Mouse (Mus musculus) kidney, embryonic 15.5 days (tissue): ENCODE data around the gene Rrh. TPM values are rescaled to one million over a fixed set of nuclear protein-coding genes. Genes with fewer than 3 reads are reported as not detected.

Experiments used
- ATAC-seq: fragments of 200-750 bp; cut with Nextera tagmentation; replicated peaks from 2 replicates; pipeline ENCODE4 v1.8.0; 2017; ENCODE audit warnings: moderate TSS enrichment; ENCODE audit not compliant: low FRiP score
- H3K27ac ChIP-seq: fragments of 300-500 bp; sonication (generic); 2 replicates; pipeline ENCODE4 v1.5.1; 2015; ENCODE audit warnings: mild to moderate bottlenecking, inconsistent platforms
- H3K27me3 ChIP-seq: fragments of 300-500 bp; sonication (generic); 2 replicates; pipeline ENCODE4 v1.6.1; 2015; ENCODE audit warnings: inconsistent platforms
- H3K36me3 ChIP-seq: fragments of 300-500 bp; sonication (generic); 2 replicates; pipeline ENCODE4 v1.6.1; 2015; ENCODE audit warnings: inconsistent platforms
- H3K4me1 ChIP-seq: fragments of 300-500 bp; sonication (generic); 2 replicates; pipeline ENCODE4 v1.6.1; 2015; ENCODE audit warnings: inconsistent platforms
- H3K4me2 ChIP-seq: fragments of 300-500 bp; sonication (generic); 2 replicates; pipeline ENCODE4 v1.6.1; 2015; ENCODE audit warnings: moderate library complexity, mild to moderate bottlenecking, inconsistent platforms
- H3K4me3 ChIP-seq: fragments of 300-500 bp; sonication (generic); replicated peaks from 2 replicates; pipeline ENCODE4 v1.5.1; 2015; ENCODE audit warnings: mild to moderate bottlenecking, inconsistent platforms
- H3K9ac ChIP-seq: fragments of 300-500 bp; sonication (generic); 2 replicates; pipeline ENCODE4 v1.6.1; 2015; ENCODE audit warnings: mild to moderate bottlenecking, inconsistent platforms
- H3K9me3 ChIP-seq: fragments of 300-500 bp; sonication (generic); replicated peaks from 2 replicates; pipeline ENCODE4 v1.6.1; 2016; ENCODE audit warnings: inconsistent platforms
- WGBS: fragments of 180-500 bp; shearing (Covaris S2); methylation state at CpG from one replicate; pipeline ENCODE4 v1.1.7; 2015; ENCODE audit warnings: mixed read lengths; 5-methylcytosine and 5-hydroxymethylcytosine counted together
- polyA plus RNA-seq: library from polyadenylated mRNA; unstranded; fragments of >200 nt; fragmentation: Nextera tagmentation; extraction: Ambion mirVana; gene quantifications from 2 replicates; pipeline ENCODE4 v1.2.1, GENCODE M21; 2015

Rrh gene
- polyA plus RNA-seq, result 0.21 TPM in 1 of 2 replicates, not detected in the other

GRCm38 (mm10) chr3:129822206-129822775 lies at the start of gene Rrh:
Rrh (minus strand) TSS chr3:129822587.
- Histone ChIP-seq H3K4me2 (no peak within 1 kb of the TSS), H3K36me3 (peaks cover 54% of the 10 kb centered on the region), H3K4me1 (no peaks in the 10 kb centered on the region), H3K27ac (no peak within 1 kb of the TSS), H3K9ac (no peak within 1 kb of the TSS), H3K4me3 (no peak within 1 kb of the TSS), H3K9me3 (no peaks in the 10 kb centered on the region), H3K27me3 (no peaks in the 10 kb centered on the region)
- 91% methylated on average over 11 of the region's 11 CpGs for WGBS
- ATAC-seq, result no peak

GRCm38 (mm10) chr3:129863698-129864097 lies 41.3 kb upstream of the Rrh start:
- Histone ChIP-seq H3K27ac (no peak overlapping the region), H3K9ac (no peak overlapping the region), H3K4me1 (no peaks in the 10 kb centered on the region), H3K36me3 (no peaks in the 10 kb centered on the region), H3K4me2 (no peak overlapping the region), H3K27me3 (no peaks in the 10 kb centered on the region), H3K9me3 (no peaks in the 10 kb centered on the region), H3K4me3 (no peak overlapping the region)
- WGBS, result 53% methylated on average over 14 of the region's 14 CpGs
- ATAC-seq, result no peak

- Histone ChIP-seq H3K27me3 (no peaks in the 10 kb centered on the region), H3K36me3 (no peaks in the 10 kb centered on the region), H3K9me3 (no peaks in the 10 kb centered on the region), H3K4me2 (no peak overlapping the region), H3K27ac (no peak overlapping the region), H3K4me3 (no peak overlapping the region), H3K4me1 (no peaks in the 10 kb centered on the region), H3K9ac (no peak overlapping the region)
- 66% methylated on average over 2 of the region's 2 CpGs for WGBS
- no peak for ATAC-seq
Observed at GRCm38 (mm10) chr3:129862592-129862991, 40.2 kb upstream of the Rrh start.

- no peak for ATAC-seq
- 83% methylated on average over 7 of the region's 7 CpGs for WGBS
- Histone ChIP-seq H3K4me2 (no peak overlapping the region), H3K4me3 (no peak overlapping the region), H3K4me1 (no peaks in the 10 kb centered on the region), H3K9ac (no peak overlapping the region), H3K9me3 (no peaks in the 10 kb centered on the region), H3K27ac (no peak overlapping the region), H3K36me3 (no peaks in the 10 kb centered on the region), H3K27me3 (no peaks in the 10 kb centered on the region)
Observed at GRCm38 (mm10) chr3:129846846-129847245, 24.5 kb upstream of the Rrh start.

- Histone ChIP-seq H3K9me3 (no peaks in the 10 kb centered on the region), H3K4me3 (no peak overlapping the region), H3K4me2 (no peak overlapping the region), H3K4me1 (no peaks in the 10 kb centered on the region), H3K27ac (no peak overlapping the region), H3K27me3 (no peaks in the 10 kb centered on the region), H3K36me3 (no peaks in the 10 kb centered on the region), H3K9ac (no peak overlapping the region)
- 92% methylated on average over 2 of the region's 2 CpGs for WGBS
- no peak for ATAC-seq
Observed at GRCm38 (mm10) chr3:129845868-129846267, 23.5 kb upstream of the Rrh start.

DNA sequence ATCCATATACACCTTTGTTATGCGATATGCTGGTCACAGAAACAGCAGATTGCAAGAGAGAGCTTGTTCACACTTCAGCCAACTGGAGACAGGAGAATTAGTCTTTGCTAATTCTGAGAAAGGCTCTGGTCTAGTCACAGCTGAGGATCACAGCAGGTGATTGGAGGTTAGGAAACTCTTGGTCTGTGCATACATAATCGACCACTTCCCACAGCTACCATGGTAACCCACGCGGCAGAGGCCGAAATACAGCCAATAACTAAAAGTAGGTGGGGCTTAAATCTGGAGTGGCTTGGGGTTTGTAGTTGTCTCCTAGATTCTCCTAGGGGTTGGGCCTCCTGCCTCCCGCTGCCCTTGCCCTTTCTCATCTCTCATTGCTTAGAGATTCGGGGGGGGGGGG lies 15.6 kb upstream of the Rrh start:
- Histone ChIP-seq H3K4me3 (no peak overlapping the region), H3K9me3 (no peaks in the 10 kb centered on the region), H3K4me2 (no peak overlapping the region), H3K27me3 (no peaks in the 10 kb centered on the region), H3K4me1 (peaks cover 9% of the 10 kb centered on the region), H3K27ac (no peak overlapping the region), H3K9ac (no peak overlapping the region), H3K36me3 (no peaks in the 10 kb centered on the region)
- ATAC-seq, result no peak
- WGBS, result 50% methylated on average over 7 of the region's 7 CpGs

GRCm38 (mm10) chr3:129836965-129837364 lies 14.6 kb upstream of the Rrh start:
- H3K9me3 ChIP-seq, result no peaks in the 10 kb centered on the region
- ATAC-seq, result no peak
- H3K27ac ChIP-seq, result no peak overlapping the region
- H3K27me3 ChIP-seq, result 0 out of 2 replicates have a peak, but pooled peaks cover 3% of the 10 kb centered on the region
- 80% methylated on average over 6 of the region's 6 CpGs for WGBS
- no peak overlapping the region for H3K4me2 ChIP-seq
- no peak overlapping the region for H3K9ac ChIP-seq
- no peaks in the 10 kb centered on the region for H3K36me3 ChIP-seq
- H3K4me3 ChIP-seq, result no peak overlapping the region
- peaks cover 9% of the 10 kb centered on the region for H3K4me1 ChIP-seq

DNA sequence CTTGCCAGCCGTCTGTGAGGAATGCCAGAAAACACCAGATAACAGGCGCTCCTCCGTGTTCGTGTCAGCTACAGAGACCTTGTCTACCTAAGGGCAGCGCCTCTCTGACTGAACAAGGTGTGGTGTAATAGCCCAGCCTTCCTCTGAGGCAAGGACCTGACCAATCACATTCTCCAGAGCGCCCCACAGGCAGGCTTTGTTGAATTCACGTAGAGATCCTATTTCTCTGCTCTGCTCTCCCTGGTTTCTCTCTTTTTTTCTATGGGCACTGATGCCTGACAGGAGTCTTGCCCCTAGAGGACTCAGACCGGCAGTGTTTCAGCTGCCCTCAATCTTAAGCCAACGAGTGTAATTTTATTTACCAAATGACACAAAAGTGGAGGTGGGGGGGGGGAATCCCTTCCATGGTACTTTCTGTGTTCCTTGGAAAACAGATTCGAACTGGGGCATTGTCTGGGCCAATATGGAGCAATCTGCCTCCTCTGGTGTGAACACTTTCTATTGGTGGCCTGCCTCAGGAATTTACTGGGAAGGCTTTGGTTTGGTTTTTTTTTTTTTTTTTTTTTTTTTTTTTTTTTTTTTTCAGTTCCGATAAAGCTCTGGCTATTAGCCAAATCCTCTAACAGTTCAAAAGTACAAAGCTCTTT lies 13.8 kb upstream of the Rrh start:
- peak overlapping the region; percentile 52 for H3K4me2 ChIP-seq
- no peaks in the 10 kb centered on the region for H3K36me3 ChIP-seq
- 9% methylated on average over 11 of the region's 11 CpGs for WGBS
- H3K4me3 ChIP-seq, result peak overlapping the region; percentile 21
- H3K4me1 ChIP-seq, result peaks cover 9% of the 10 kb centered on the region
- no peak overlapping the region for H3K9ac ChIP-seq
- peak overlapping the region; percentile 92 for H3K27ac ChIP-seq
- H3K27me3 ChIP-seq, result 0 out of 2 replicates have a peak, but pooled peaks cover 3% of the 10 kb centered on the region
- peak; percentile 88 for ATAC-seq
- no peaks in the 10 kb centered on the region for H3K9me3 ChIP-seq

DNA sequence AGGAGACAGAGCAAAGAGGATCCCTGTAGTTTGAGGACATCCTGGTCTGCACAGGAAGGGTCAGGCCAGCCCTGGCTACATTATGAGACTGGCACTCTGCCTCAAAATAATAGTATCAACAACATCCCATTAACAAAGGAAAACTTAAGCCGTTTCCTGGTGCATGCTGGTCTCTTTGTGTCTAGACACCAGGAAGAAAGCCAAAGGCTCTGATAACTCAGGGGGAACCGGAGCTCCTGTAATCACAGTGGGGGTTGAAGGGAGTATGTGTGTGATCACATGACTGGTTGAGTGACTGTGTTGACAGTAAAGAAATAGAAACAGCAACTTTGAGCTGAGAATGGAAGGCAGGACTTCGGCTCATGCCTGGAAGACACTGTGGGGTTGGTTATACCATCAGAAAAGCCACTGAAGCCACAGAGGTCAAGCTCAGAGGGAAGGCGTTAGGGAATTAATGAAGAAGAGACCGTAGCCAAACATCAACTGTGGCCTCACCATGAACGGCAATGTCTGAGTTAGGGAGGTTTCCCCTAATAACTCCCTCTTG lies 13.1 kb upstream of the Rrh start, which contains the start of gene Cfi:
TSS of gene Cfi (plus strand) at position 497 of the 547 bp plus-strand sequence.
- Histone ChIP-seq H3K36me3 (no peaks in the 10 kb centered on the region), H3K27ac (peak within 1 kb of the TSS; percentile 92), H3K4me1 (peaks cover 9% of the 10 kb centered on the region), H3K4me3 (peak within 1 kb of the TSS; percentile 21), H3K9me3 (no peaks in the 10 kb centered on the region), H3K27me3 (0 out of 2 replicates have a peak, but pooled peaks cover 3% of the 10 kb centered on the region), H3K9ac (no peak within 1 kb of the TSS), H3K4me2 (peak within 1 kb of the TSS; percentile 52)
- 0 out of 2 replicates have a peak, but pooled peaks have one; percentile 9 for ATAC-seq
- 41% methylated on average over 6 of the region's 6 CpGs for WGBS

DNA sequence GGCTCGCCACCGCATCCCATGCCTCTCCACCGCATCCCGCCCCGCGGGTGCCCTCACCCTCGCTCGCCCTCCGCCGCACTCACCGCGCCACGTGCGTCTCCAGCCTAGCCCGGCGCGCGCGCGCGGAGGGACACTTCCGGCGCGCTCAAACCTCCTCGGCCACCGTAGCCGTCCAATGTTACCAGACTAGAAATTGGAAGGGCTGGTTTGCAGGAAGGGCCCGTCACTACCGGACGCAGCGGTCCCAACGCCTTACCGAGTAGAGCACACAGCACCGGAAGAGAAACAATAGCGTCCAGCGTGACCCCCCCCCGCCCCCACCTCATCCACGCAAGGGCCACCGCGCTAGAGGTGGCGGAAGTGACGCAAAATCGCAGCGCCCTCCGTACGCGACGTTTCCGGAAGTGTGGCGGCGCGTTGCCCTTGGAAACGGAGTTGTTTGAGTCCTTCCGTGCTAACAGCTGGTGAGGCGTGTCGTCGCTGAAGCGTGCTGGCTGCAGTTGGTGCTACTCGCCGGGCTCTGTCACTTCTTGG lies 8.7 kb upstream of the Rrh start, which contains the start of gene Gar1:
TSS of gene Gar1 (minus strand) at position 362 of the 534 bp plus-strand sequence.
- 0% methylated on average over 59 of the region's 60 CpGs for WGBS

DNA sequence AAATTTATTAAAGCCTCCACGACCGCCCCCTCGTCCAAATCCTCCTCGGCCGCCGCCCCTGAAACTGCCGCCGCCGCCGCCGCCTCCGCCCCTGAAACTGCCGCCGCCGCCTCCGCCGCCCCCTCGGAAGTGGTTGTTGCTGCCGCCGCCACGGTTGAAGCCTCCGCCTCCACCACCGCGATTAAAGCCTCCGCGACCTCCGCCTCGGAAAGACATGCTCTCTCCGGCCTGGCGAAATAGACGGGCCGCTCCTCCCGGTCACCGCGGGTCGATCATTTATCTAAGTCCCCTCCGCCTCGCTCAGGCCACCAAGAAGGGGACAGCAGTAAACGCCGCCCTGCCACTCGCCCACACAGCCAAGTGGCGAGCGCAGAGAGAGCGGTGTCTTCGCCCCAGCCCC lies 8.2 kb upstream of the Rrh start:
- Histone ChIP-seq H3K4me3 (peak overlapping the region; percentile 73), H3K9ac (peak overlapping the region; percentile 77), H3K27me3 (0 out of 2 replicates have a peak, but pooled peaks cover 3% of the 10 kb centered on the region), H3K4me2 (peak overlapping the region; percentile 67), H3K9me3 (no peaks in the 10 kb centered on the region), H3K27ac (peak overlapping the region; percentile 96), H3K36me3 (peaks cover 32% of the 10 kb centered on the region), H3K4me1 (peaks cover 19% of the 10 kb centered on the region)
- ATAC-seq, result no peak; the same call in 1 of the 2 replicates
- WGBS, result under 1% methylated on average over 41 of the region's 45 CpGs

More for the DNA sequence above, 8.7 kb upstream of the Rrh start, which contains the start of gene Gar1:
- peaks cover 22% of the 10 kb centered on the region for H3K4me1 ChIP-seq
- peak within 1 kb of the TSS; percentile 77 for H3K9ac ChIP-seq
- peak; percentile 91 for ATAC-seq
- peaks cover 27% of the 10 kb centered on the region for H3K36me3 ChIP-seq
- H3K27ac ChIP-seq, result peak within 1 kb of the TSS; percentile 96
- H3K4me2 ChIP-seq, result peak within 1 kb of the TSS; percentile 67
- H3K27me3 ChIP-seq, result 0 out of 2 replicates have a peak, but pooled peaks cover 3% of the 10 kb centered on the region
- H3K4me3 ChIP-seq, result peak within 1 kb of the TSS; percentile 73
- no peaks in the 10 kb centered on the region for H3K9me3 ChIP-seq

DNA sequence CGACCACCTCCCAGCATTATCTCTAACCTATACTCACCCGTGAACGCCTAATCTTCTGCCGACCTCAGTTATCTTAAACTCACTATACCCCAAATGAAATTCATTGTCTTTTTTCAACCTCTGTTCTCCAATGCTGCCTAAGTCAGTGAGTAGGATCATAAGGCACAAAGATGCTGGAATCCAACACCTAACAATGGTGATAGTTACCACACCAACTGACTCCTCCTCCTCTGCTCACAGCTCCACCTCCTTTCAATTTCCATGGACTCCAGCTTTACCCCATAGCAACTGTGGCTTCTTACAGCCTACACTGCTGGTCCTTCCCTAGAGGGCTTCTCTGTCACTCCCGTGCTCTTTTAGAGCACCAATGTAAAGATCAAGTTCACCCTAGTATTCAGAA lies 5.3 kb upstream of the Rrh start:
- WGBS, result 97% methylated on average over 5 of the region's 5 CpGs
- no peak overlapping the region for H3K9ac ChIP-seq
- peaks cover 61% of the 10 kb centered on the region for H3K36me3 ChIP-seq
- no peak for ATAC-seq
- H3K27me3 ChIP-seq, result 0 out of 2 replicates have a peak, but pooled peaks cover 2% of the 10 kb centered on the region
- H3K4me1 ChIP-seq, result peaks cover 13% of the 10 kb centered on the region
- H3K4me3 ChIP-seq, result no peak overlapping the region
- H3K4me2 ChIP-seq, result no peak overlapping the region
- no peak overlapping the region for H3K27ac ChIP-seq
- no peaks in the 10 kb centered on the region for H3K9me3 ChIP-seq
